Mouse (Mus musculus): ENCODE measurements around the gene Ttc6.

GRCm38 (mm10) chr12:57554091-57554490 lies 9.8 kb upstream of the Ttc6 start:
- TF ChIP-seq CTCF (IDR thresholded peaks at IDR 0.05; ENCODE audit: low read depth, low read length) (no peak), POLR2A (IDR thresholded peaks at IDR 0.05; ENCODE audit: extremely low read depth, insufficient read depth, low read length) (no peak)
